Mouse (Mus musculus): ENCODE data around the gene Adipor2. TPM values are rescaled to one million over a fixed set of nuclear protein-coding genes. Genes with fewer than 3 reads are reported as not detected.
A peak's percentile ranks its signal among the peaks of the same experiment; 100 is the strongest.

Adipor2 gene
- 21.0 and 21.4 TPM in 2 replicates for polyA plus RNA-seq (2012; rRNA removed)

DNA sequence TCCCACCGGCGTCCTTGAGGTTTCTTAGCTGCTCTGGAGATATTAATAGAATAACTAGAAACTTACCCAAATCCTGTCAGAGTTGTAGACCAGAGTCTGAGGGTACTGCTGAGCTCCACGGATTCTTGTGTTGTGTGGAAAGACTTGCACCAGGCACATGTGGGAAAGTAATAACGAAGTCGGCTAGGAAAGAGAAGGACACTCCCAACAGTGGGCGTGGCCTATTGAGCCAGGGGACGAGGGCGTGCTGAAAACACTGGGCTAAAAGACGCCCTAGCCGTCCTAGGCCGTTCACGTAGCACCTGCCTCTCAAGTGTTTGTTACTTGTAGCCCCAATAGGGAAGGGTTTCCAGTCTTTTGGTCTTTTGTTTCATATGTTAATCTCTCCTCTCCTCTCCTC, at the start of gene Adipor2:
Gene Adipor2, minus strand, starts transcription at position 351 of the 400 bp plus-strand sequence.
- no peaks in the 10 kb centered on the region for H3K4me1 ChIP-seq (ENCODE audit: control insufficient read depth, insufficient read depth, insufficient read length)
- no peaks in the 10 kb centered on the region for H3K27me3 ChIP-seq (ENCODE audit: control insufficient read depth, insufficient read depth, low read length)
- no peak for TF ChIP-seq CTCF (IDR thresholded peaks at IDR 0.05; ENCODE audit: extremely low read depth, insufficient read depth, insufficient read length, insufficient replicate concordance)
- no peak for TF ChIP-seq POLR2A (IDR thresholded peaks at IDR 0.05; ENCODE audit: low read depth, low read length)
- no peaks in the 10 kb centered on the region for H3K36me3 ChIP-seq (ENCODE audit: control insufficient read depth, insufficient read depth, low read length)
- peak in 1 of 2 experiments; percentile 7 for DNase-seq (ENCODE audit: low read depth in 1 of 2, low spot score in 2 of 2)
- no peak within 1 kb of the TSS for H3K27ac ChIP-seq (ENCODE audit: insufficient read depth, low read length)
- no peak within 1 kb of the TSS for H3K4me3 ChIP-seq (ENCODE audit: extremely low read depth, insufficient read depth, insufficient read length)
- 8% methylated on average over 12 of the region's 12 CpGs for WGBS

DNA sequence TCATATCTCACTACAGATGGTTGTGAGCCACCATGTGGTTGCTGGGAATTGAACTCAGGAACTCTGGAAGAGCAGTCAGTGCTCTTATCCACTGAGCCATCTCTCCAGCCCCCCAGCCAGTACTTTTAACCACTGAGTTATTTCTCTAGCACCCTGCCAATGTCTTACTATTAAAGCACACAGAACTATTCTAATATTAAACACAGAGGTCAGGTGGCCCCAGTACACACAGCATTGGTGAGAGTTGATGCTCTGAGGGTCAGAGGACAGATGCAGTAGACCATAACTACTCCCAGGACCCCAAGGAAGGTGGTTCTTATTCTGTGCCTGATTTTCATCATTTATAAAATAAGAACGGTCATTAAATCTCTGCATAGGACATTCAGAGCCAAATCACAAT, 48.7 kb upstream of the Adipor2 start:
- WGBS = 97% methylated on average over 1 of the region's 1 CpGs
- no peaks in the 10 kb centered on the region for H3K4me1 ChIP-seq (ENCODE audit: control insufficient read depth, insufficient read depth, insufficient read length)
- H3K27ac ChIP-seq (ENCODE audit: insufficient read depth, low read length) = no peak overlapping the region
- TF ChIP-seq CTCF (IDR thresholded peaks at IDR 0.05; ENCODE audit: extremely low read depth, insufficient read depth, insufficient read length, insufficient replicate concordance) (no peak), POLR2A (IDR thresholded peaks at IDR 0.05; ENCODE audit: low read depth, low read length) (no peak)
- no peak for DNase-seq (ENCODE audit: low read depth in 1 of 2, low spot score in 2 of 2)
- no peak overlapping the region for H3K4me3 ChIP-seq (ENCODE audit: extremely low read depth, insufficient read depth, insufficient read length)
- H3K27me3 ChIP-seq (ENCODE audit: control insufficient read depth, insufficient read depth, low read length) = no peaks in the 10 kb centered on the region
- no peaks in the 10 kb centered on the region for H3K36me3 ChIP-seq (ENCODE audit: control insufficient read depth, insufficient read depth, low read length)

GRCm38 (mm10) chr6:119460391-119460790, 42.9 kb upstream of the Adipor2 start:
- no peak overlapping the region for H3K27ac ChIP-seq (ENCODE audit: insufficient read depth, low read length)
- no peak overlapping the region for H3K4me3 ChIP-seq (ENCODE audit: extremely low read depth, insufficient read depth, insufficient read length)
- H3K36me3 ChIP-seq (ENCODE audit: control insufficient read depth, insufficient read depth, low read length) = no peaks in the 10 kb centered on the region
- 88% methylated on average over 5 of the region's 5 CpGs for WGBS
- no peaks in the 10 kb centered on the region for H3K4me1 ChIP-seq (ENCODE audit: control insufficient read depth, insufficient read depth, insufficient read length)
- no peak for TF ChIP-seq CTCF (IDR thresholded peaks at IDR 0.05; ENCODE audit: extremely low read depth, insufficient read depth, insufficient read length, insufficient replicate concordance)
- no peak for TF ChIP-seq POLR2A (IDR thresholded peaks at IDR 0.05; ENCODE audit: low read depth, low read length)
- no peak for DNase-seq (ENCODE audit: low read depth in 1 of 2, low spot score in 2 of 2)
- no peaks in the 10 kb centered on the region for H3K27me3 ChIP-seq (ENCODE audit: control insufficient read depth, insufficient read depth, low read length)

DNA sequence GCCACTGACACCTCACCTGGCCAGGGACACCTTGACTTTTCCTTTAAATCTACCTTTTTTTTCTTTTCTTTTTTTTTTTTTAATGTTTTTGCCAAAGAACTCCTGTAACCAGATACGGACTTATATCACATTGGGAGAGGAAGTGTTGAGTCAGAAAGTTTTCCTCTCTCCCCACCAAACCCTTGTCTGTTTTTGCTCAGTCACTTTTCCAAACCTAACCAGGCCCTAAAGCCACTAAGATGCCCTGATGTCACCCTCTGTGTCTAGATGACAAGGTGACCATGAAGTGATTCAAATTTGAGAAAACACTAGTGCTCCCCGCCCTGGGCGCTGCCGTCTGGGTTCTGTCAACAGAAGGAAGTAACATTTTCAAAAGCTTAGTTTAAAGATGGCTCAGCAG, 41.5 kb upstream of the Adipor2 start:
- H3K27me3 ChIP-seq (ENCODE audit: control insufficient read depth, insufficient read depth, low read length) = no peaks in the 10 kb centered on the region
- no peak overlapping the region for H3K4me3 ChIP-seq (ENCODE audit: extremely low read depth, insufficient read depth, insufficient read length)
- no peaks in the 10 kb centered on the region for H3K4me1 ChIP-seq (ENCODE audit: control insufficient read depth, insufficient read depth, insufficient read length)
- 58% methylated on average over 4 of the region's 4 CpGs for WGBS
- no peak overlapping the region for H3K27ac ChIP-seq (ENCODE audit: insufficient read depth, low read length)
- DNase-seq (ENCODE audit: low read depth in 1 of 2, low spot score in 2 of 2) = no peak
- H3K36me3 ChIP-seq (ENCODE audit: control insufficient read depth, insufficient read depth, low read length) = no peaks in the 10 kb centered on the region
- TF ChIP-seq POLR2A (IDR thresholded peaks at IDR 0.05; ENCODE audit: low read depth, low read length) (no peak), CTCF (IDR thresholded peaks at IDR 0.05; ENCODE audit: extremely low read depth, insufficient read depth, insufficient read length, insufficient replicate concordance) (no peak)

- no peaks in the 10 kb centered on the region for H3K27me3 ChIP-seq (ENCODE audit: control insufficient read depth, insufficient read depth, low read length)
- no peaks in the 10 kb centered on the region for H3K4me1 ChIP-seq (ENCODE audit: control insufficient read depth, insufficient read depth, insufficient read length)
- no peak overlapping the region for H3K27ac ChIP-seq (ENCODE audit: insufficient read depth, low read length)
- TF ChIP-seq CTCF (IDR thresholded peaks at IDR 0.05; ENCODE audit: extremely low read depth, insufficient read depth, insufficient read length, insufficient replicate concordance) (no peak), POLR2A (IDR thresholded peaks at IDR 0.05; ENCODE audit: low read depth, low read length) (no peak)
- no peaks in the 10 kb centered on the region for H3K36me3 ChIP-seq (ENCODE audit: control insufficient read depth, insufficient read depth, low read length)
- DNase-seq (ENCODE audit: low read depth in 1 of 2, low spot score in 2 of 2) = no peak
- WGBS = 87% methylated on average over 8 of the region's 8 CpGs
- H3K4me3 ChIP-seq (ENCODE audit: extremely low read depth, insufficient read depth, insufficient read length) = no peak overlapping the region
These were observed 40.7 kb upstream of the Adipor2 start for GRCm38 (mm10) chr6:119458166-119458565.

DNA sequence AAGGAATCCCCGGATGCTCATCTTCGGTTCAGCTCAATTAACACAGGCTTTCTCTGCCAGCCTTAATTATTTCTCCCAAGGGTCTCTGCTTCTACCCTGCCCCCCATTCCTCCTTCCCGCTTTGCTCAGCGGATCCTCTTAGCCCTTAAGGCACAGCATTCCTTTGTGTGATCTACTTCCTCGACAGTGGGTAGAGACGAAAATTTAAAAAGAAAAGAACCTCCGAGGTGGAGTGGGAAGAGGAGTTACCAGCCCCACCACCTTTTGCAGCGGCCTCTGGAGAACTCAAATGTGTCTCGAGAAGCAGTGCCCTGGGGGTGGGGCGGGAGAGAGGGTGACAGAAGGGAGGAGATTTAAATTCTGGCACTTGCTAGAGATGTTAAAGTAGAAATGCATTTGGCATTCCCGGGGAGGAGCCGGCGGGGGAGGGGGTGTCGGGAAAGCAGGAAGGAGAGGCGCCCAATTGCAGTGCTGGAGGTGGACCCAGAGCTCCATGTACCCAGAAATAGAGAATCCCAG, 34.5 kb upstream of the Adipor2 start:
- no peak for TF ChIP-seq CTCF (IDR thresholded peaks at IDR 0.05; ENCODE audit: extremely low read depth, insufficient read depth, insufficient read length, insufficient replicate concordance)
- no peak for TF ChIP-seq POLR2A (IDR thresholded peaks at IDR 0.05; ENCODE audit: low read depth, low read length)
- Histone ChIP-seq H3K36me3 (ENCODE audit: control insufficient read depth, insufficient read depth, low read length) (no peaks in the 10 kb centered on the region), H3K27ac (ENCODE audit: insufficient read depth, low read length) (no peak overlapping the region), H3K27me3 (ENCODE audit: control insufficient read depth, insufficient read depth, low read length) (peaks cover 2% of the 10 kb centered on the region; the same call in 1 of the 2 replicates), H3K4me3 (ENCODE audit: extremely low read depth, insufficient read depth, insufficient read length) (no peak overlapping the region), H3K4me1 (ENCODE audit: control insufficient read depth, insufficient read depth, insufficient read length) (no peaks in the 10 kb centered on the region; the same call in 1 of the 2 replicates)
- no peak for DNase-seq (ENCODE audit: low read depth in 1 of 2, low spot score in 2 of 2)
- 16% methylated on average over 15 of the region's 15 CpGs for WGBS

Data from spleen, adult 2 months (tissue).